Mouse (Mus musculus) heart, postnatal 14 days (tissue): Measurements from ENCODE around the gene Slc22a18. TPM values are rescaled to one million over a fixed set of nuclear protein-coding genes. Genes with fewer than 3 reads are reported as not detected.

Experiments used
- DNase-seq, 2 experiments: peaks; one replicate each; pipeline ENCODE4 v3.0.0; 2021 to 2022
- intact Hi-C: fragments of 180-260 bp; cut with DNase I; formaldehyde crosslinking; loops from one replicate; pipeline ENCODE4 v1.15.1; 2025
- long read RNA-seq, 2 experiments: library from polyadenylated mRNA; stranded (forward); transcript quantifications; one replicate each; pipeline ENCODE4 v2.0.0; 2021
- total RNA-seq, 2 experiments: library from RNA; stranded (reverse); gene quantifications; 2 replicates each; pipeline ENCODE4 v1.2.3; 2021

The Slc22a18 gene
- total RNA-seq, result under 1 TPM; 0.15 to 0.69 TPM
- long read RNA-seq, experiment 1, result 0 reads
- long read RNA-seq, experiment 2, result 0 reads

GRCm38 (mm10) chr7:143473347-143474101 is at the start of gene Slc22a18:
Gene Slc22a18 (plus strand): TSS chr7:143473736.
- intact Hi-C loops, result loop anchor here (5.0 kb wide), 2 partner anchors 34 to 466 kb away; partner anchors contain the start of gene Tspan32
- peak; percentile 30 to 55 for DNase-seq

DNA sequence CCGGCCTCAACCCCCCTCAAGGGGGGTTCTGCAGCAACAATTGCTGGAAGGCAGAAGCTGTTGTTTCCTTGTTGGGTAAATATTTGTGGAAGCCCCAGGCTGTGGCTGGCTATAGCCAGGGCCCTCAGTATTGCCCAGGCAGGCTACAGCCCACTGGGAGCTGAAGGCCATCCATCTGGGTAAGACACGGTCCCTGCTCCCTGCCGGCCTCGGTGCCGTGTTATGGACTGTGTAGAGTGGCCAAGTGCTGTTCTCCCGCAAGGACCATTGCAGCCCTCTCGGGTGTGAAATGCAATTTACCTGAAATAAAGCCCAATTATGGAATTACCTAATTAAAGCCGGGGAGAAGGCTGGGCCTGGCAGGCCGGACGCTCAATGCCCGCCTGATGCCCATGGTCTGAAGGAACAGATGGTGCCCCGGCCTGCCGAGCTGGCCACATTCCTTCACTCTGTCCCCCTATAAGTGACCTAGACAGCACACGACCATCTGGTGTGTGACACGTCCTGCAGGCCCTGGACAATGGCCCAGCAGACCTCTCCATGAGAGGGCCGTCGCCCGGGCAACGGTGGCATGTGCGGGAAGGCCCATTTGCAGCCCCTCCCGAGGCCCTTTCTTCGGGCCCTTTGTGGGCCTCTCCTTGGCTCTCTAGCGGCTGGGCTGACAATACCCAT is 45.3 kb upstream of the Slc22a18 start:
- DNase-seq, result no peak

DNA sequence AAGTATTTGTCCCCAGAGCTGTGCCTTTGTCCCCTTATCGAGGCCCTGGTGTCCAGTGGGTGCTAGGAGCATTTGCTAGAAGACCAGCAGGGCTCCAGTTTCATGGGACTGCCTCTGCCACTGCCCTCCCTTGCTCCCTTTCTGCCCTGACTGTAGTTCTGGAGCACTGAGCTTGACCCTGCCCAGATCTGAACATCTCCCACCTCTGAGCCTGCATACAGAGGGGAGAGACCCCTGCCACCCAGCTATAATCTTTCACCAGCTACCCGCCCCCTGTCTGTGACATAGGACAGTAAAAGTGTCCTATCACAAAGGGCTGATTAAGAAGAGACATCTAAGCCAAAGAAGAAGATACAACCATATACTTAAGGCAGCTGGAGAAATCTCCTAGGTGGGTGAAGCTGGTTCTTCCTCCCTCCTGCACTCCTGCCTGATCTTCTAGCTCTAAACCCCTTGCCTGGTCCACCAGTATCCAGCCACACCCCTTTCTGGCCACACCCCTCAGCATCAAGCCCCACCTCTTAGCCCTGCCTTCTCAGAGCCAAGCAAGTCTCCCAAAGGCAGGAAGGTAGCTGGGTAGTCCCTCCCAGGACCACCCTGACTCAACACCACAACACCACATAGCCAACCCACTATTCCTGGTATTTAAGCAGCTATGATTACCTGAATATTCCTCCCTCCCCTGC is 44.6 kb upstream of the Slc22a18 start:
- DNase-seq, result no peak
- intact Hi-C loops, result no loop called here

More for the DNA sequence above, 45.3 kb upstream of the Slc22a18 start:
- intact Hi-C loops, result no loop called here

GRCm38 (mm10) chr7:143432631-143433030 is 40.9 kb upstream of the Slc22a18 start:
- no peak for DNase-seq
- intact Hi-C loops, result no loop called here

DNA sequence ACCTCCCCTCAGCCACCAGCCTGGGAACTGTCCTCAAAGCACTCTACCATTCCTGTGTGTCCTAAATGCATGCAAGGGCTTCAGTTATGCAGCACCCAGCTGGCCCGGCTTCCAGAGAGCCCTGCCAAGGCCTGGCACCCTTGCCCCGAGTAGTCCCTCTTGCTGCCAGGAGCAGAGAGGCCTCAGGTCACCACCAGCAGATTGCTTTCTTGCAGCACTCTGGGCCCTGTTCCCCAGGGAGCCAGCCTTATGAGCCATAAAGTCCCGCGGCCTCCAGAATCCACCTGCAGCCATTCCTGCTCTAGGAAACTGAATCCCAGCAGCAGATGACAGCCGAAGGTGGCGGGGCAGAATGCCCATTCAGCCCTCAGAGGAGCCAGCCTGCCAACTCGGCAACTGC is 40.2 kb upstream of the Slc22a18 start:
- DNase-seq, result peak; percentile 67 to 81
- intact Hi-C loops, result no loop called here

GRCm38 (mm10) chr7:143437231-143437893 is 36.2 kb upstream of the Slc22a18 start:
- intact Hi-C loops, result loop anchor here (5.0 kb wide), 1 partner anchor 70 kb away; no protein-coding TSS in a partner anchor
- DNase-seq, result no peak

DNA sequence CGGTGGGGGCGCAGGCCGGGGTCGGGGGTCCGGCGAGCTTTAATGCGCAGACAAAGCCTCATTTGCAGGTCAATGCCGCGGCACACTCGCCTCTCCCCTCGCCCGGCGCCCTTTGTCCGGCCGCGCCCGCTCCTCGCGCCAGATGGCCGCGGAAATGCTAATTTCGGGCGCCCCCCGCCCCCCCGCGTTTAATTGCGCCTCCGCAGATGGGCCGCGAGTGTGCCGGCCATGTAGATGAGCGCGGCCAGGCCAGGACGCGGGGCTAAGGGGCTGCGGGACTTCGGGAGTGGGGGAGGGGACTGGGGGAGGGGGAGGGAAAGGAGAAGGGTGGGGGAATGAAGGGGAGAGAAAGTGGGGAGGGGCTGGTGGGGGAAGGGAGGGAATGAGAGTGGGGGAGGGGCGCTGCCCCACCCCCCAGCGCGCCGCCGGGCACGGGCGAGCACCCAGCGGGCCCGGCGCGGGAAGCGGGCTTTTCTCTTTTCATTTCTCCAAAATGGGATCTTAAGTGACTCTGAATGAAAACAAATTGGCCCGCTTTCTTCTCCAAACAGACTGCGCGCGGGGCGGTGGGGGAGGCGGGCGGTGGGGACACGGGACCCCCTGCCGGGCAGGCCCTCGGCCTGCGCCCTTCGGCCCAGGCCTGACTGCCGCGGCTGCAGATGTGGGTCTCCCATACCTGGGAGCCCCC is 35.5 kb upstream of the Slc22a18 start:
- peak; percentile 25 to 28 for DNase-seq
- intact Hi-C loops, result loop anchor here (5.0 kb wide), 1 partner anchor 71 kb away; no protein-coding TSS in a partner anchor

- intact Hi-C loops, result loop anchor here (5.0 kb wide), 1 partner anchor 72 kb away; no protein-coding TSS in a partner anchor
- no peak for DNase-seq
These were observed 34.6 kb upstream of the Slc22a18 start for GRCm38 (mm10) chr7:143438965-143439364.

DNA sequence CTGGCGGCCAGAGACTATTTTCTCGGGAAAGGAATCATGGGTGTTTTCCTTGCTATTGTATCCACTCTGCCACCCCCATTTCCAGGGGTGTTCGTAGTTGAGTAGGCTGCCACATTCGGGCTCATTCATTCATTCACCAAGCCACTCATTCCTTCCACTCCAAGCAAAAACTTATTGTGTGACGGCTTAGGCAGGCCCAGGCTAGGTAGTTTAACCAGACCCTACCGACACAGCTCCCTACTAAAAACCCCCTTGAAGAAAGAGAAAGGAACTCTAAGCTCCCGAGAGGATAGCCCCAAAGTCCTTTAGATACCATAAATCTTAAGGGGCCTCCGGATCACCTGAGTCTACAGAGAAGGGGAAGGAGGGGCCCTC is 29.0 kb upstream of the Slc22a18 start:
- DNase-seq, result no peak
- intact Hi-C loops, result loop anchor here (2.0 kb wide), 1 partner anchor 18 kb away; no protein-coding TSS in a partner anchor

DNA sequence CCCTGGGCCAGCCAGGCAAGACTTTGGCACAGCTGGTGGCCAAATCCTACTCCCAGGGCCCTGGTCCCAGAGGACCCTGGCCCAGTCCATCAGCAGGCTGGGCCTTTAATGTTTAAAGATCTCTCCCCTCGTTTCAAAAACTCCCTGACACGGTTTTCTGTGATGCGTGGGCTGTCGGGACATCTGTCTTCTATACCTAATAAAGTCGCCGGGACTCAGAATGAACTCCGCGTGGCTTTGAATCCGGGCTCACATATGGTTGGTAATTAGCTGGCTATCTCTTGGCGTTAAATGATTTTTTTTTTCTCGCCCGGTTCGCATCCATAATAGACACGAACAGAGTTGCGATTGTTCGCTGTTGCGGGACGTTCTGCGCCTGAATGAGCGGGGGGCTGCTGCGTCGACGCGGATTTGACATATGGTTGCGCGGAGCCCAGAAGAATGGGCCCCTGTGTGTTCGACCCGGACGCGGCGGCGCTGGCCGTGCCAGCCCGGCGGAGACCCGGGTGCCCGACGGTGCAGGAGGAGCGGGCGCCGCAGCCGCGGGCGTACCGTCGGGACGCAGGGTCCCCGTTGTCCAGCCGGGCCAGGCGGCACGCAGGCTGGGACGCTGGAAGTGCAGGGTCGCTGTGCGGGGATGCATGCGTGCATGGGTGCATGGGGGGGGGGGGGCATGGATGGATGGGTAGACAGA is 28.4 kb upstream of the Slc22a18 start:
- intact Hi-C loops, result loop anchor here (2.0 kb wide), 1 partner anchor 18 kb away; no protein-coding TSS in a partner anchor
- DNase-seq, result no peak

DNA sequence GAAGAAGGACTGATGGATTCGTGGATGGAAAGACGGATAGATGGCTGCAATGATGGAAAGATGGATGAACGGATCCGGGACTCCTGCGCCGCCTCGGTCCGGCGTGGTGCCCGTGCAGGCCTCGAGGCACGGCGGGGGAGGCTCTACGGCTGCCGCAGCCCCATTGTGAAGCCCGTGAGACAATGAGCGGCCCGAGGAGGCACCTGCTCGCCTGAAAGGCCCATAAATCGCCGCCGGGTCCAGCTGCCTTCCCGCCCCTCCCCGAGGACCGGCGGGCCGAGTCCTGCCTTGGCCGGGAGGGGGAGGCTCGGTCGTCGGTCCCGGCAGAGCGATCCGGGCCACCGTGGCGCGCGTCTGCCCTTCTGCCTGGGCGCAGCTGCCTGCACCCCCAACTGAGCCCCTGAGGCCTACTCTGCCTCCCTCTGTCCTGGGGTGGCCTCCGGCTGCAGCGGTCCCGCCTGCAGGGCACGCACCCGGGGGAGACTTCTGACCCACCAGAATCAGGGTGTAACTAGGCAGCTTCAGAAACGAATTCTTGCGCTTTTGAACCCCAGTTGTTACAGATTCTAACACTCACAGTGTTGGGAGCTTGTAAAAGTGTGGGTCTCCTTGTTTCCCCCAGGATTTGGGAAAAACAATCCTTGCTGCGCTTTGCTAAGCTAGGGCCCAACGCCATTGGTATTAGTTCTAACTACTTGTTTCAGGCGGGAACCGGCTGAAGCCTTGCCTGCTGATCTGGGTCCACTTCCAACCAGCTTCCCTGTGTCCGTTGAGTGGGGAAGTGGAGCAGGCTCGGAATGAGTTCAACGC is 27.7 kb upstream of the Slc22a18 start:
- intact Hi-C loops, result loop anchor here (2.0 kb wide), 1 partner anchor 19 kb away; no protein-coding TSS in a partner anchor
- peak in 1 of 2 experiments; percentile 35 for DNase-seq

DNA sequence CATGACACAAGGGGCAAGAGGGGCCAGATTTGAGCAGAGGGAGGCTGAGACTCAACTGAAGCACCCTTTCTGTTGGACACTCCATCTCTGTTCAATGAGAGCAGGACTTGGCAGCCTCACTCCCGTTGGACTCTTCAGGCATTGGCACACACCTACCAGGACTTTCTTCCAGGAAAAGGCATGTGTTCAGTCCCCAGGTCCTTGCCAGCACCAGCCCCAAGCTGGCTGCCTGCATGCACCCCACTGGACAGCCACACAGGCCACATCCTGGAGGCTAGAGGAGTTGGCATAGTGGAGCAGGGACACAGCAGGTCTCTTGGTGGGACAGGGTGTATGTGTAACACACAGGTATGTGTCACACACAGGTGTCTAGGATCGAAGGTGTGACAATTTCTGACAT is 26.4 kb upstream of the Slc22a18 start:
- intact Hi-C loops, result no loop called here
- DNase-seq, result no peak

- no peak for DNase-seq
- intact Hi-C loops, result loop anchor here (5.0 kb wide), 1 partner anchor 147 kb away; no protein-coding TSS in a partner anchor
These were observed 14.6 kb upstream of the Slc22a18 start for GRCm38 (mm10) chr7:143458963-143459331.

- intact Hi-C loops, result loop anchor here (5.0 kb wide), 3 partner anchors 147 to 247 kb away; no protein-coding TSS in a partner anchor
- peak; percentile 72 to 77 for DNase-seq
These were observed 14.0 kb upstream of the Slc22a18 start for GRCm38 (mm10) chr7:143459332-143460211.

- peak; percentile 23 to 31 for DNase-seq
- intact Hi-C loops, result loop anchor here (5.0 kb wide), 2 partner anchors 168 to 248 kb away; no protein-coding TSS in a partner anchor
These were observed 13.2 kb upstream of the Slc22a18 start for GRCm38 (mm10) chr7:143460217-143460834.

DNA sequence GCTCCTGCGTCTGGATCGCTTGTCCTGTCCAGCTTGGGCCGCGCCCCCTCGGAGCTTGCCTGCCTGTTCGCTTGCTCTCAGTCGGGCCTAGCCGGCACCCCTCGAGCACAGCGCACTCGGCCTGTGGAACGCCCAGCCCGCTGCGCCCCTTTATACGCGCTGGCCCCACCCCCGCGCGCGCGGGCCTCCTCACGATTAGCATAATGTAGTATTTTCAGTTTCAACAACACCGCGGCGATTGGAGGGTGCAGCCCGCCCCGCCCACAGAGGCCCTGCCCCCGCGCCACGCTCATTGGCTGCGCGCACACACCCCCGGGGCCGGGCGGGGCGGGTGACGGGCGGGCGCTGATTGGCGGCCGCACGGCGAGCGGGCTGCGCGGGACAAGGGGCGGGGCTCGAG is 12.7 kb upstream of the Slc22a18 start, which contains the start of gene Cdkn1c:
Gene Cdkn1c (minus strand): TSS at position 177 of the 400 bp plus-strand sequence.
- DNase-seq, result peak; percentile 92
- intact Hi-C loops, result loop anchor here (5.0 kb wide), 2 partner anchors 169 to 249 kb away; no protein-coding TSS in a partner anchor
